Mouse (Mus musculus) gastrocnemius, postnatal 14 days (tissue): ENCODE data around the gene Tcf7l2. TPM values are rescaled to one million over a fixed set of nuclear protein-coding genes. Genes with fewer than 3 reads are reported as not detected.

Experiments
- DNase-seq: peaks from one replicate; pipeline ENCODE4 v3.0.0; 2021; ENCODE audit warnings: mixed read lengths
- intact Hi-C: fragments of 180-260 bp; cut with DNase I; formaldehyde crosslinking; loops from one replicate; pipeline ENCODE4 v1.15.1; 2025; ENCODE audit warnings: low total_unique reads
- total RNA-seq, 2 experiments: library from RNA; stranded (reverse); gene quantifications; 2 replicates each; pipeline ENCODE4 v1.2.3; 2021

The Tcf7l2 gene
- total RNA-seq, 2 experiments from 2014 or later = 10.7 to 12.9 TPM

DNA sequence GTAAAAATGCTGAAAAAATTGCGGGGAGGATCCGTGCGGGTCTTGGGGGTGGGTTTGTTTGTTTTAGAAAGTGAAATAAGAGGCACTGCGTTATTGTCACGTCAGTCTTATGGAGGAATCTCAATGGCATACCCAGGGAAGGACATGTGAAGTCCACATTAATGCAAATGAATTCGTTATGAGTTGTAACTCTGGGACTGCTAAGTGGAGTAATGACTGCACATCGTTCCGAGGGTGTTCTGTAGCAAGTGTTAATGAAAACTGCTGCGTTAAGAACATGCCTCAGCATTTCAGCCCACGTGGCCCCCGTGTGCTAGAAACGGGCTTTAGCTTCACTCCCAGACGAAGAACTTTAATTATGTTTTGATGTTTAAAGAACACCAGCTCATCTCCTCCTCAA lies 8.4 kb downstream of the Tcf7l2 start:
- intact Hi-C loops = loop anchor here (10.0 kb wide), 1 partner anchor 55 kb away; no protein-coding TSS in a partner anchor
- no peak for DNase-seq

DNA sequence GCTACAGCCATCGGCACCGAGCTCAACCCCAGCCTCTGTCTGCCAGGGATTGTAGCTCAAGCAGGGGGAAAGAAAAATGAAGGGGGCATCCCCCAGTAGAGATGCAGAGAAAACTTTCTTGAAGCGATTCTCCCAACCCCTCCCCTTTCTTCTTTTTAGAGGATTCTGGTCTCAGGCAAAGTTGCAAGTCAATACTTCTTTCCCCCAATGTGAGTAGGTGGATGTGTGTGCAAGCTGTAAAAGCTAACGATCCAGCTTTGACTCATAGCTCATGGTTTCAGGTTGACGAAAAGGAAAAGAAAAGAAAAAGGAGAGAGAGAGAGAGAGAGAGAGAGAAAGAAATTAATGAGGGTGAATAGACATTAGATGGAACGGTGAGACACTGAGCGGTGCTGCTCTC lies 8.8 kb downstream of the Tcf7l2 start:
- no peak for DNase-seq
- intact Hi-C loops = loop anchor here (10.0 kb wide), 1 partner anchor 54 kb away; no protein-coding TSS in a partner anchor

DNA sequence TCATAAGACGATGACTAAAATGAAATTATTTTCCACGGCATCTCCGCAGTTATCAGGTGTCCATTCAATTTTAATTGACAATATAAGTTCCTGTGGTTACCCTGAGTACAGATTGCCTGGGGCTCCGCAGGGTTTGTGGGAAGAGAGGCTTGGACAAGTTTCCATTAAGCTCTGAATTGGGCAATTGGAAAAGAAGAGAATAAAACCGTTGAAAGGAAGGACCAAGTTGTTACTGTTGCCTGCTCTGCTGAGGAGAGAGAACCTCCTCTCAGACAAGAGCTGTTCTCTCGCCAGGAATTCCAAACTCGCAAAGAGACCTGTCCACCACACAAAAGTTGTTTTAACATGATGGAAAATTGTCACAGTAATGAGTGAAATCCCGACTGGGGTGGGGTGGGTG lies 11.2 kb downstream of the Tcf7l2 start:
- no peak for DNase-seq
- intact Hi-C loops = loop anchor here (10.0 kb wide), 1 partner anchor 52 kb away; no protein-coding TSS in a partner anchor

DNA sequence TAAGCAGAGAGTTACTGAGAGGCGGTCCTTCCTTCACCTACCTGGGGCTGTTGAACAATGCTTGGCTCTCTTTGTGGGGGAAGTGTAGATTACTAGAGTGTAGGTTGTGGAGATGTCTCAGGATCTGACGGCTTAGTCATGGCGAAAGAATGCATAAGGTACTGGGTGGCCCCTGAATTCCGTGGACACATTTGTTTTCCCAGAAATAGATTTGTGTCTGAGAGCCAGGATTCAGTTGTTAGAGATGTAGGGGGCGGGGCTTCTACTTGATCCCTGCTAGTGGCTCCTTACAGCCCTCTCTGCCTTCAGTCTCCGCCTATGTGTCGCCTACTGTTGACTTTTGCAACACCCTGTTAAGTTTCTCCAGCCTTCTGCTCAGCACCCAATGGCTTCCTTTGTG lies 12.7 kb downstream of the Tcf7l2 start:
- no peak for DNase-seq
- intact Hi-C loops = loop anchor here (10.0 kb wide), 1 partner anchor 50 kb away; no protein-coding TSS in a partner anchor

DNA sequence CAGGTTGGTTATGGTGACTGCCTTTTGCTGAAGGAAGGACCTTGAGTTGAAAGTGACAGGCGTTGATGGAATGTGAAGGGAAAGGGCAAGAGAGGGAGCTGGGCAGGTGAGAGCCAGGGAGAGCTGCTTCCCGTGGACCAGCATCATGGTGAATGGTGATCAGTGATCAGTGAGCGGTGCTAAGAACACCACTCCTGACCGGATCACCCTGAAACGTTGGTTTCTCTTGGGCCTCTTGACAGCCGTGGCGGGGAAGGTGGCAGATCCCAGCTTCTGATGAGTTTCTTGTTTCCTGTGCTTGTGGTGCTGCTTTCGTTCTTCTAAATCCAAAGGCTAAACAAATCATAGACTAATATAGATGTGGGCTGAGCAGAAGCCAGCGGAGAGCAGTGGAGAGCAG lies 13.8 kb downstream of the Tcf7l2 start:
- intact Hi-C loops = loop anchor here (10.0 kb wide), 1 partner anchor 49 kb away; no protein-coding TSS in a partner anchor
- DNase-seq = no peak

DNA sequence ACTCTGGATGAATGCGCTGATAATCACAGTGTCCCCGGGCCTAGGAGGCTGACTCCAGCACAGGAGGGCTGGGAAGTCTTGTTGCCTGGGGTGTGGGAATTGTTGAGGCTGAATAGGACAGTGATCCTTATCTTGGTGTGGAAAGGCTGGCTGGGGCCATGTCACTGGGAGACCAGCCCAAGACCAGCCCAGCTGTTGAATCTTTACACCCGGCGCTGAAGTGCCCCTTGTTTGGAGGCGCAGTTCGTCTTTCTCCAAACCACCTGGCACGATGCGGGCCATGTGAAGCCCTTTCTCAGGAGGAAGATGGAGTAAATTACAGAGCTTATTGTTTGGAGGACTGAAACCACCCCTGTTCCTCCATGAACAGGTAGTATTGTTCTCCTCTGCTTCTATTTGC lies 15.1 kb downstream of the Tcf7l2 start:
- intact Hi-C loops = loop anchor here (10.0 kb wide), 1 partner anchor 48 kb away; no protein-coding TSS in a partner anchor
- DNase-seq = no peak

DNA sequence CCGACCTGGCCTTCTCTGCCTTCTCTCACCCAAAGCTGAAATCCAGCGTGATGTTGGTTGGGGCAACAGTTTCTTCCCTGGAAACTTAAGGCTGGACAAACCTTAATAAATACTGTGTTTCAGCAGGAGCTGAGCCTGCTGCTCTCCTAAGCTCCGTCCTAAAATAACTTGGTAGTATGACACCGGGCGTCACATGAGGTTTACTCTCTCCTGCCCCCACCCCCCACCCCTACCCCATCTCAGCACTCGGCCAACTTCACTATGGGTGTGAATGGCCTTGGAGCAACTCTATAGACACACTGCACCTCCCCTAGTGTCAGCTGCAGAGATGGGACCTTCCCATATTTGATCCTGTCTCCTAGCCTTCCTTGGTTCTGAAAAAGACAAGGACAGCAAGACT lies 15.8 kb downstream of the Tcf7l2 start:
- intact Hi-C loops = loop anchor here (10.0 kb wide), 1 partner anchor 47 kb away; no protein-coding TSS in a partner anchor
- DNase-seq = no peak

DNA sequence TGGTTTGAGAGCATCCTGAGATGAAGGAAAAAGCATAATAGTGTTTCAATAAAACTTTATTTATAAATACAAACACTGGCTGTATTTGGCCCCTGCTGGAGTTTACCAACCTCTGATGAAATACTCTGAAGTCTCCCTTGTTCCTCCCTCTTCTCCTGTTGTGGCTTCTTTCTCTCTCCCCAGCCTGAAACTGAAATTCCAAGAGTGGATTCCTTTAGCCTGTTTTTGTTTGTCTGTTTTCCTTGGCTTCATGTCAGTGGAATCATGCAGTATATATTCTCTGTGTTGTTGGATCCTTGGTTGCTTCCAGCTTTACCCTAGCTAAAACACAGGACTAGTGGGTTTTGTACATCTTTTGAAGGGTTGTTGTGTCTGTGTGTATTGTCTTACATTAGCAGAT lies 16.5 kb downstream of the Tcf7l2 start:
- no peak for DNase-seq
- intact Hi-C loops = loop anchor here (10.0 kb wide), 1 partner anchor 47 kb away; no protein-coding TSS in a partner anchor

DNA sequence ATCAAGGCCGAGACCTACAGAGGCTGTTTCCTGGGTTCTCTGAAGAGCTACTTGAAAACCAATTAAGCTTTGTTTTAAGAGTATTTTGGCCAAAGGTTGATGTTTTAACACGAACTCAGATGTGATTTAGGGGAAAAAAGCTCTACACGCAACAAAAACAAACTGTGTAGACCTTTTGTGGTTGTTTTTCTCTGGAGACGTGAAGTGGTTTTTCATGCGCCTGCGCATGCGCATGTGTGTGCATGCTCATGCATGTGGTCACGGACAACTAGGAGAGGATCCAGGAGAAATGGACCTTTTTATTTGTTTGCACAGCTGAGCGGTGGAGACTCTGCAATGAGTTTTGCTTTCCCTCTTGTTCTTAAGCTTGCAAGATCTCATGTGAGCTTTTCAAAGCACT lies 17.4 kb downstream of the Tcf7l2 start:
- no peak for DNase-seq
- intact Hi-C loops = loop anchor here (10.0 kb wide), 1 partner anchor 46 kb away; no protein-coding TSS in a partner anchor

DNA sequence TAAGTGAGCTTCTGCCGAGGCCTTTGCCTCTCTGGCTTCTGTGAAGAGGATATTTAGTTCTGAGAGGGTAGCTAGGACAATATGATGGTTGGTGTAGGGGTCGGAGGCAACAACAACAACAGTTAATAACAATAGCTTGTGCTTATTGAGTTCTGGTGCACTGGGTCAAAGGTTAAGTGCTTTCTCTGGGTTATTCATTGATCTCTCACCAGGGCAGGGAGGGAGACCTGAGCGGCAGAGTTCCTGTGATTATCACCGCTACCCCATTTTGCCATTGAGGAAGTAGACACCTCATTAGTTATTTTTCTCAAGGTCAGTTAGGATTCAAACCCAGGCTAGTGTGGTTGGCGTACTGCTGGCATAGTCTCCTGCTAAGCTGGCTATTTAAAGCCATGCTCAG lies 19.5 kb downstream of the Tcf7l2 start:
- intact Hi-C loops = no loop called here
- no peak for DNase-seq

DNA sequence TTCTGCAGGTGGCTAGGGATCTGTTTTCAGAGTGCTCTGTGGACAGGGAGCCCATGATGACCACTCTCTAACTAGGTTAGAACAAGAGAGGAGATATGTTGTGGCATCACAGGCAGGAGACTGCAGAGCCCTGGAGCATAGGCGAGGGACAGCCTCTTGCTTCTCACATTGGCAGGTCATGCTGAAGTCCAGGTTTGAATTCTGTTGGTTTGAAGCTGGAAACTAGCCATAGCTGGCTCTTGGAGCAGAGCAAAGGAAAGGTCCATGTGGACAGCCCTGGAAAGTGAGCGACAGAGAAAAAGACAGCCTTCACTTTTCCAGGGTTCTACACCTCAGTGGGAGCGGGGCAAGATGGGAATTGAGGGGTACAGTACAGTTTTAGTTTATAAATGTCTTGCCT lies 20.6 kb downstream of the Tcf7l2 start:
- intact Hi-C loops = no loop called here
- no peak for DNase-seq

DNA sequence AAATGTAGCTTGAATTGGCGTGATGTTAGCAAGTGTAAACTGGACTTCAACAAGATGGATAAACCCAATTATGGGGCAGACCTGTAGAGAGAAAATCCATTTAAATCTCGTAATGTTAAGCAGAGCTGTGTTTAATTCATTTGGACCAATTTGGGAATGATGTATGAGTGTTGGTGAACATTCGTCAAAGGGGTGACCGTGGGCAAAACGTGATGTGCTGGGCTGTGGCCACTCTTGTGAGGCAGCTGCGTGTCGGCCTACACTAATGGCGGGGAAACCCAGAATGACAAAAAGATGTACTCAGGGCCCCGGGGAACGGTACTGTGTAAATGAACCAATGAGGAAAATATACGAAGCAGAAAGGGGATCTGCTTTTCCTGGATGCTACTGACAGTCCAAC lies 24.2 kb downstream of the Tcf7l2 start:
- intact Hi-C loops = no loop called here
- DNase-seq = no peak

DNA sequence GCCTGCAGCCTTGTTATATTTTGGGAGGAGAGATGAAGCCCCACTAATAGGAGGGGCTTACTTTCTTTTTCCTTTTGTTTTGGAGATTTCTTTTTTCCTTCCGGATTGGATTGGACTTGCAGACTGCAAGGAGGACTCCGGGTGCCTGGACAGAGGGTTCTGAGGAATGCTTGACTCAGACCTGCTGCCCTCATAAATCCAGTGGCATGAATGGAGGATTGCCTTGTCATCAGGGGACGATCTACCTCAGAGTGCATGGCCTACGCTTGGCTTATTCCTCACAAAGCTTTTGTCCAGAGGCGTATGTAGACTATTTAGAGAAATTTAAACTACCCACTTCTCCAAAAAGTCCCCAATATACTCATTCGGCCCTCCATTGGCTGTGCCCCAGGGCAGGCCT lies 25.5 kb downstream of the Tcf7l2 start:
- no peak for DNase-seq
- intact Hi-C loops = no loop called here

DNA sequence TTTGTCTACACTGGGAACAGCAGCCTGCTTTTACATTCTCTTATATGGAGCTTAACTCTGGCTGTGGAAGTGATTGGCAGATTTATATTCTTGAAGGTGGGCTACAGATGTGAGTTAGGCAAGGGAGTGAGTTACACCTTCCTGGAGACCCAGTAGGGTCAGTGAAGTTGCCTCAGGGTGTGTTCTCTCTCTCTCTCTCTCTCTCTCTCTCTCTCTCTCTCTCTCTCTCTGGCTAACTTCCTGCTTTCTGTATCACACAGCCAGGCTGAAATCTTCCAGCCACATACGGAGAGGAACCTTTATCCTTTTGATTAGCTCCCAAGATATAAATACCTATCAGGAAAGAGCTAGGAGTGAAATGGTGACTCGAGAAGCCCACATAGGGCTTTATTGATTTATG lies 26.0 kb downstream of the Tcf7l2 start:
- intact Hi-C loops = no loop called here
- no peak for DNase-seq

DNA sequence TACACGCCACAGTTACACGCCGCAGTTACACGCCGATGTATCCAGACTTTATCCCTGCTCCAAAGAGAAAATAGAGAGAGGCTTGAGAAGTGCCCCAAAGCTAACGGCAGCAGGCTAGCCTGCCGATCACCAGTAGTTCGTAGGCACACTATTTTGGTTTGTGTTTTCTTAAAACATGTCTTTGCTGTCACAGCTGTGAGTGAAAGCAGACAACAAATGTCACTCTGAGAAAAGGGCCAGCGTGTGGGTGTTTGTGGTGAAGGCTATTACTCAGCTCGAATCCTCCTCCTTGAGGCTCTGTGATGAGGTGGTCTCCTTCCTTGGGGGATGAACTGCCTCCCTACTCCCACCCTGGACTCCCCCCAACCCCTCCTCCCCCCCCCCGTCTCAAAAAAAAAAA lies 26.6 kb downstream of the Tcf7l2 start:
- intact Hi-C loops = no loop called here
- no peak for DNase-seq

DNA sequence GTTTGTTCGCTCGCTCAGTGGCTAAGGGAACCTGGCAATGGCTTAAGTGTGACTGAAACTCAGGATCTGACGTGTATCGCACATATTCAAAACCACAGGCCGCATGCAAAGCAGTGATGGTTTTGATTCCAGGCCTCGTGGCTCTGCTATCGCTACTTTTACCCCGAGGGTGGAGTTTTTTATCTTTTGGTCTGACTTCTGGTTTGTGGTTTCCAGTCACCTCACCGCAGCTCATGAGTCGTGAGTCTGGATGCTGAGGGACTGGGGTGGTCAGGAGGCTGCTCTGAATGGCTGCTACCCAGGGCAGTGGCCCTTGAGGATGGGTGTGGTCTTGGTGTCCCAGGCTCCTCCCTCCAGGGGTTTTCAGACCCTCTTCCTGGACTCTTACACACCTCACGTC lies 27.3 kb downstream of the Tcf7l2 start:
- DNase-seq = no peak
- intact Hi-C loops = no loop called here

DNA sequence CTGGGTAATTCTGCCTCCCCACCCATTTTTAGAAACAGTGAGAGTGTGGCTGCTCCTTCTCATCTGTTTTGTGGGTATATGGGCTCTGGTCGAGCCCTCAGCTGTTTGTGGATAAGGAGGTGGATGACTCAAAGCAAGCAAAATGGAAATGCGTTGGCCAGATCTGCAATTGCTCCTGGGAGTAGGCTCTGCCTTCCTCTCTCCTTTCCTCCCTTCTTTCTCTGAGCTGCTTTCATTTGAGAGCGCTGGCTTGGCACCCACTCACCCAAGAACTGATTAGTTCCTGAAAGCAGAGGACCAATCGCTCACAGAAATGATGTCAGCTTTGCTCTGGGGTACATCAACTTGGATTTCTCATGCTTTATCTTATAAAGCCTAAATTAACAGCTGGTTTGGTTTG lies 32.7 kb downstream of the Tcf7l2 start:
- DNase-seq = no peak
- intact Hi-C loops = no loop called here

DNA sequence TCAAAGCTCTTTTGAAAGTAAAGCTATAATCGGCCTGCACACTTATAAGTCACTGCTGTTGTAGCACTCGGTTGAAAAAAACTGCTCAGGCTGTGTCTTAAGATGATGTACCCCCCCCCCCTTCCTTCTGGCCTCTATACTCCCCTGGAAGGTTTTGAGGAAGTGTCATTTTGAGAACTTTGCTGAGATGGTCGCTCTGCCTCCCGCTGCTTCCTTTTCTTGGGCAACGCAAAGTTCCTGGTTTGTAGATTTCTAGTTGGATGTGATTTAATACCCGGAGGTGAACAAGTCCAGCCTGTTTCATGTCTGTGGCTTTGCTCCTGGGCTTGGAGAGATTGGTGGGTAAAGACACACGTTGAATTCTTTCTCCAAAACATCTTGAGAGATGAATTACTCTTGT lies 33.2 kb downstream of the Tcf7l2 start:
- intact Hi-C loops = no loop called here
- no peak for DNase-seq

DNA sequence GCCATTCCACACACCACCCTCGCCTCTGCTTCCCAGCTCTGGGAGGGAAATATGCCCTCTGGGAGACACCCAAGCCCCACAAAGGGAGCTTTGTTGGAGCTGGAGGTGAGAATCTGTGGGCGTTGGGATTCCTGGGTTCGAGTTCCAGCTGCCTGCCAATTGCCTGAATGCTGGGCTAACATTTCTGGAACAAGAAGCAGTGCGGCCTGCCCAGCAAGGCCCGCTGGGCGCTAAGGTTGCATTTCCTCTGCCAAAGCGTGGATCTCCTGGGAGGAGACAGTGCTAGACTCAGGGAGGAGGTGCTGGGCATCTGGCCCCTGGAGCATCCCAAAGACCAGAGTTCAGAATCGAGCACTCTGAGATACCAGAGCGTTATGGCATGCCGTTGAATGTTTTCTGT lies 38.3 kb downstream of the Tcf7l2 start:
- intact Hi-C loops = loop anchor here (10.0 kb wide), 1 partner anchor 95 kb away; no protein-coding TSS in a partner anchor
- DNase-seq = peak; percentile 48

DNA sequence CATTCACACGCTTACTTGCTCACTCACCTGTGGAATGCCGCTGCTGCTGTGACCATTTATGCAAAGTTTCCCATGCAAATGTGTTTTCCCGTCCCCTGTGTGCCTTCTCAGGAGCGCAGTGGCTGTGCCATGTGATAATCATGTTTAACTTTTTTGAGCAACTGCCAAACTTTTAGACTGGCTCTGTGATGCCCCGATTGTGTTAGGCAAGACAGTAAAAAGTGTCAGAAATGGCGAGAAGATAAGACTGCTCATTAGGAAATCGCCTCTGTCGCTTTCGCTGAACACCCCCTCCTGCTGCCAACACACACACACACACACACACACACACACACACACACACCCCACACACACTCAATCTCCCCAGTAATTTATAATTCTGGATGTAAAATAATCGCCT lies 39.5 kb downstream of the Tcf7l2 start:
- intact Hi-C loops = loop anchor here (10.0 kb wide), 1 partner anchor 94 kb away; no protein-coding TSS in a partner anchor
- DNase-seq = no peak

DNA sequence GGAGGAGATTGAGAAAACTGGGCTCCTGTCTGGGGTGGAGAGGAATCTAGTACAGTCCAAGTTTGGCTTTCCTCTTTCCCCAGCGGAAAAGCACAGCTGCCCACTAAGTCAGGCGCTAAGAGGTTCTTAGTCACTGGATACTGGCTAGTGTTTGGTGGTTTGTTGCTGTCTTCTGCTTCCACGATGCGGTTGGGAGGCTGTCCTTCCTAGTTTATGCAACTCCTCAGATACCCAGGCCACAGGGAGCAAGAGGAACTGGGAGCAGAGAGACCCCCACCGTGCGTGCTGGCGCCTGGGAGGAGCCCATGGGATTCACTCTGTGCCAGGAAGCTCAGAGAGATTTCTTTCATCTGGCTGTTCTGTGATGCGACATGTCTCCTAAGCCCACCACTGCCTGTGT lies 40.1 kb downstream of the Tcf7l2 start:
- intact Hi-C loops = loop anchor here (10.0 kb wide), 1 partner anchor 93 kb away; no protein-coding TSS in a partner anchor
- DNase-seq = peak; percentile 23
